Mouse (Mus musculus) cerebellum, adult 9-10 months (tissue): ENCODE measurements around the gene Chchd1.

Experiments used
- DNase-seq: peaks from one replicate; pipeline ENCODE4 v3.0.0; 2022

Gene Chchd1

GRCm38 (mm10) chr14:20730853-20731602 lies 28.2 kb downstream of the Chchd1 start:
- DNase-seq: no peak

- no peak for DNase-seq
Observed at GRCm38 (mm10) chr14:20733041-20733951, 30.5 kb downstream of the Chchd1 start.

GRCm38 (mm10) chr14:20733952-20734774 lies 31.4 kb downstream of the Chchd1 start, which contains the start of gene Ndst2:
TSS of gene Ndst2 (minus strand) at chr14:20734562.
- peak; percentile 88 for DNase-seq

GRCm38 (mm10) chr14:20735052-20735451 lies 32.2 kb downstream of the Chchd1 start:
- DNase-seq: no peak

GRCm38 (mm10) chr14:20735892-20736390 lies 33.1 kb downstream of the Chchd1 start:
- no peak for DNase-seq

- DNase-seq: peak; percentile 62
Observed at GRCm38 (mm10) chr14:20737306-20737705, 34.5 kb downstream of the Chchd1 start.

GRCm38 (mm10) chr14:20738511-20738910 lies 35.7 kb downstream of the Chchd1 start:
- no peak for DNase-seq

GRCm38 (mm10) chr14:20741301-20741700 lies 38.5 kb downstream of the Chchd1 start:
- no peak for DNase-seq

GRCm38 (mm10) chr14:20743614-20744013 lies 40.8 kb downstream of the Chchd1 start:
- DNase-seq: no peak

GRCm38 (mm10) chr14:20746935-20747334 lies 44.1 kb downstream of the Chchd1 start:
- DNase-seq: no peak

GRCm38 (mm10) chr14:20748388-20748787 lies 45.6 kb downstream of the Chchd1 start:
- DNase-seq: no peak

GRCm38 (mm10) chr14:20749494-20750051 lies 46.8 kb downstream of the Chchd1 start:
- no peak for DNase-seq

GRCm38 (mm10) chr14:20750503-20750902 lies 47.7 kb downstream of the Chchd1 start:
- no peak for DNase-seq

GRCm38 (mm10) chr14:20753792-20754191 lies 51.0 kb downstream of the Chchd1 start:
- DNase-seq: no peak
